8 mouse cellular contexts compared by ENCODE assay signal in genomic region chr6:117905260-117905930, GRCm38 (mm10). TPM values are rescaled to one million over a fixed set of nuclear protein-coding genes. Genes with fewer than 3 reads are reported as not detected.
DNase-seq lines count a peak whose midpoint lies in the region; ATAC-seq and TF ChIP-seq lines count a peak whose summit lies in the region.

No protein-coding gene starts in this region.

- WGBS in heart, embryonic 13.5 days = 19% methylated on average over 4 of the region's 4 CpGs
- WGBS in liver, embryonic 13.5 days (ENCODE audit: insufficient replicate concordance) = 10% methylated on average over 4 of the region's 4 CpGs

- peak overlapping the region; percentile 83 for H3K27ac ChIP-seq in heart, embryonic 13.5 days (replicated peaks)
- peak overlapping the region; percentile 89 for H3K27ac ChIP-seq in liver, embryonic 13.5 days

- no peaks in the 10 kb centered on the region for H3K9me3 ChIP-seq in erythroblast, embryonic 14.5 days (ENCODE audit: control insufficient read depth, low read length)
- no peaks in the 10 kb centered on the region for H3K9me3 ChIP-seq in E14TG2a.4 (ENCODE audit: low read length)
- no peaks in the 10 kb centered on the region for H3K9me3 ChIP-seq in heart, embryonic 13.5 days
- H3K9me3 ChIP-seq in liver, embryonic 13.5 days (replicated peaks) = no peaks in the 10 kb centered on the region

- H3K4me3 ChIP-seq in erythroblast, embryonic 14.5 days (replicated peaks) = peak overlapping the region; percentile 97
- H3K4me3 ChIP-seq in E14TG2a.4 (replicated peaks; ENCODE audit: low read length) = peak overlapping the region; percentile 79
- H3K4me3 ChIP-seq in heart, embryonic 13.5 days = peak overlapping the region; percentile 80
- H3K4me3 ChIP-seq in liver, embryonic 13.5 days (replicated peaks) = peak overlapping the region; percentile 100

- TF ChIP-seq CTCF in E14TG2a.4 (conservative IDR thresholded peaks at IDR 0.05; ENCODE audit: low read length) = no peak

- ATAC-seq in erythroblast, adult 5-6 weeks (replicated peaks; ENCODE audit: low FRiP score, poor library complexity, severe bottlenecking) = no peak
- ATAC-seq in heart, embryonic 13.5 days (ENCODE audit: extremely low read depth, insufficient number of reproducible peaks, low FRiP score, low TSS enrichment) = no peak
- ATAC-seq in liver, embryonic 13.5 days (ENCODE audit: low read depth) = no peak

- no peak for DNase-seq in liver, embryonic 13.5 days
- DNase-seq in natural killer cell, adult 2 months (ENCODE audit: low spot score in 2 of 2) = no peak
- DNase-seq in left cerebral cortex, adult 8-10 months (ENCODE audit: low spot score in 2 of 2) = no peak
- DNase-seq in c-Kit-positive CD71-positive TER-119-positive erythroid progenitor cells, embryonic 14.5 days (ENCODE audit: low spot score) = no peak

- peaks cover 82% of the 10 kb centered on the region for H3K4me1 ChIP-seq in erythroblast, embryonic 14.5 days (ENCODE audit: control insufficient read depth)
- peaks cover 54% of the 10 kb centered on the region for H3K4me1 ChIP-seq in E14TG2a.4 (replicated peaks; ENCODE audit: low read depth, low read length)
- peaks cover 31% of the 10 kb centered on the region for H3K4me1 ChIP-seq in heart, embryonic 13.5 days
- H3K4me1 ChIP-seq in liver, embryonic 13.5 days (replicated peaks) = peaks cover 76% of the 10 kb centered on the region

- H3K27me3 ChIP-seq in erythroblast, embryonic 14.5 days (ENCODE audit: control insufficient read depth) = no peaks in the 10 kb centered on the region
- no peaks in the 10 kb centered on the region for H3K27me3 ChIP-seq in E14TG2a.4 (ENCODE audit: insufficient read depth, low read length)
- H3K27me3 ChIP-seq in heart, embryonic 13.5 days (replicated peaks) = no peaks in the 10 kb centered on the region
- no peaks in the 10 kb centered on the region for H3K27me3 ChIP-seq in liver, embryonic 13.5 days

- peaks cover 7% of the 10 kb centered on the region for H3K36me3 ChIP-seq in erythroblast, embryonic 14.5 days (ENCODE audit: control insufficient read depth)
- peaks cover 14% of the 10 kb centered on the region for H3K36me3 ChIP-seq in E14TG2a.4 (ENCODE audit: insufficient read depth, low read length)
- H3K36me3 ChIP-seq in heart, embryonic 13.5 days = no peaks in the 10 kb centered on the region
- no peaks in the 10 kb centered on the region for H3K36me3 ChIP-seq in liver, embryonic 13.5 days

- H3K4me2 ChIP-seq in heart, embryonic 13.5 days = peak overlapping the region; percentile 69
- peak overlapping the region; percentile 73 for H3K4me2 ChIP-seq in liver, embryonic 13.5 days

- H3K9ac ChIP-seq in heart, embryonic 13.5 days = peak overlapping the region; percentile 84
- peak overlapping the region; percentile 78 for H3K9ac ChIP-seq in liver, embryonic 13.5 days

RNA-seq across cellular contexts. Expression of gene Hnrnpf, which starts 5.3 kb away (rescaled TPM):
- 13.1 and 14.1 TPM in 2 replicates for polyA plus RNA-seq in erythroblast, embryonic 14.5 days (2012)
- total RNA-seq in erythroblast, adult 5-6 weeks (2015; ENCODE audit: low replicate concordance) = 169 and 187 TPM in 2 replicates
- total RNA-seq in erythroblast, adult 5-6 weeks (2017; ENCODE audit: low replicate concordance) = 279 and 303 TPM in 2 replicates
- 440 and 506 TPM in 2 replicates for polyA plus RNA-seq in heart, embryonic 13.5 days (2015; fragmentation: Nextera tagmentation; extraction: Ambion mirVana)
- polyA plus RNA-seq in liver, embryonic 13.5 days (2015; fragmentation: Nextera tagmentation; extraction: Ambion mirVana) = 594 and 691 TPM in 2 replicates
- 100 to 1,000 TPM; 125 to 143 (median 139) TPM for total RNA-seq in left cerebral cortex, adult 8-10 months (2022)

RNA-seq across cellular contexts. Expression of gene Fxyd4, which starts 32.1 kb away (rescaled TPM):
- polyA plus RNA-seq in erythroblast, embryonic 14.5 days (2012) = not detected in 2 replicates
- not detected in 2 replicates for total RNA-seq in erythroblast, adult 5-6 weeks (2015; ENCODE audit: low replicate concordance)
- not detected in 2 replicates for total RNA-seq in erythroblast, adult 5-6 weeks (2017; ENCODE audit: low replicate concordance)
- 1.9 and 2.5 TPM in 2 replicates for polyA plus RNA-seq in heart, embryonic 13.5 days (2015; fragmentation: Nextera tagmentation; extraction: Ambion mirVana)
- 0.37 and 0.38 TPM in 2 replicates for polyA plus RNA-seq in liver, embryonic 13.5 days (2015; fragmentation: Nextera tagmentation; extraction: Ambion mirVana)
- total RNA-seq in left cerebral cortex, adult 8-10 months (2022) = not detected

RNA-seq across cellular contexts. Expression of gene Zfp239, which starts 43.5 kb away (rescaled TPM):
- polyA plus RNA-seq in erythroblast, embryonic 14.5 days (2012) = 0.03 and 0.04 TPM in 2 replicates
- total RNA-seq in erythroblast, adult 5-6 weeks (2015; ENCODE audit: low replicate concordance) = not detected in 2 replicates
- total RNA-seq in erythroblast, adult 5-6 weeks (2017; ENCODE audit: low replicate concordance) = 0.77 and 0.98 TPM in 2 replicates
- polyA plus RNA-seq in heart, embryonic 13.5 days (2015; fragmentation: Nextera tagmentation; extraction: Ambion mirVana) = 2.0 and 2.1 TPM in 2 replicates
- 3.0 and 4.1 TPM in 2 replicates for polyA plus RNA-seq in liver, embryonic 13.5 days (2015; fragmentation: Nextera tagmentation; extraction: Ambion mirVana)
- 10 to 100 TPM; 42.8 to 60.5 (median 48.2) TPM for total RNA-seq in left cerebral cortex, adult 8-10 months (2022)

Comparison
In these comparisons a context has a peak if more than half of its experiments do, and no peak if none do; other contexts are left out.
1. RNA of gene Hnrnpf, which starts 5.3 kb away (polyA plus RNA-seq): 594 to 691 TPM in liver, embryonic 13.5 days and 440 to 506 TPM in heart, embryonic 13.5 days; 13.1 to 14.1 TPM in erythroblast, embryonic 14.5 days; every median in the first group is over 10 times any median in the second.
2. Peak in every context shown above with its lines, with median percentiles within 50 percentile points of each other: H3K4me3 ChIP-seq.